ENCODE assay signal across 23 mouse cellular contexts in genomic region chr10:29176881-29177280, GRCm38 (mm10). TPM values are rescaled to one million over a fixed set of nuclear protein-coding genes. Genes with fewer than 3 reads are reported as not detected.
DNase-seq lines count a peak whose midpoint lies in the region; TF ChIP-seq lines count a peak whose summit lies in the region.
"Had no signal": no experiment of that assay in that cellular context is flagged by ENCODE, and none has a peak within 500 bp of the region (broad histone marks: within the 10 kb centered on the region; RNA-seq: fewer than 3 reads in every experiment).

No protein-coding gene starts in this region.

- H3K4me1 ChIP-seq in cortical plate, adult 2 months (ENCODE audit: control insufficient read depth, insufficient read depth, low read length) = peaks cover 5% of the 10 kb centered on the region
- H3K4me1 ChIP-seq: embryonic facial prominence, embryonic 10.5 days; hindbrain, embryonic 10.5 days; midbrain, embryonic 12.5 days had no signal

- DNase-seq in layer of hippocampus, adult 9-11 months = peak; percentile 56
- DNase-seq in layer of hippocampus, postnatal 25 days (ENCODE audit: extremely low spot score in 1 of 2, low spot score in 1 of 2) = no peak
- DNase-seq in right cerebral cortex, postnatal 25 days = peak; percentile 17
- DNase-seq in right cerebral cortex, postnatal 36 days (ENCODE audit: low spot score in 2 of 2) = no peak
- no peak for DNase-seq in urinary bladder, adult 18-20 months (ENCODE audit: low spot score in 2 of 2)
- DNase-seq in gastrocnemius, postnatal 10 days = no peak
- DNase-seq: adrenal gland, postnatal 14 days; cerebellum, adult 18-20 months; cerebellum, postnatal 25 days; gastrocnemius, postnatal 36 days; kidney, adult 11 months; liver; thymus, postnatal 14 days had no signal

- no peak for TF ChIP-seq CTCF in cortical plate, adult 2 months (IDR thresholded peaks at IDR 0.05; ENCODE audit: extremely low read depth, insufficient read depth, low read length)

- H3K4me3 ChIP-seq in cortical plate, adult 2 months (ENCODE audit: insufficient read depth, low read length) = no peak overlapping the region
- H3K4me3 ChIP-seq: embryonic facial prominence, embryonic 10.5 days; hindbrain, embryonic 10.5 days; midbrain, embryonic 12.5 days had no signal

- H3K27ac ChIP-seq in cortical plate, adult 2 months (ENCODE audit: insufficient read depth, low read length) = peak overlapping the region; percentile 73
- H3K27ac ChIP-seq: embryonic facial prominence, embryonic 10.5 days; hindbrain, embryonic 10.5 days; midbrain, embryonic 12.5 days; stomach, postnatal 0 days had no signal

- TF ChIP-seq POLR2A in cortical plate, adult 2 months (IDR thresholded peaks at IDR 0.05; ENCODE audit: extremely low read depth, insufficient read depth, low read length) = no peak

RNA-seq across cellular contexts. Expression of gene Gm49353, which starts 21.9 kb away (rescaled TPM):
- total RNA-seq in layer of hippocampus, postnatal 25 days (2021) = 10 to 100 TPM; 22.0 to 29.7 TPM
- polyA plus RNA-seq in cortical plate, adult 2 months (2012; rRNA removed) = 9.5 and 10.1 TPM in 2 replicates
- under 1 TPM in 1 of 2 experiments, not detected in 1; 0.52 TPM for total RNA-seq in gastrocnemius, postnatal 10 days (2021)
- total RNA-seq: adrenal gland, postnatal 14 days; gastrocnemius, postnatal 36 days; monocyte, adult 5-6 weeks had no signal
- polyA plus RNA-seq: embryonic facial prominence, embryonic 10.5 days; heart, embryonic 16.5 days; kidney, embryonic 16.5 days; liver, embryonic 16.5 days; lung, postnatal 0 days had no signal

RNA-seq across cellular contexts. Expression of gene Soga3, which starts 33.2 kb away (rescaled TPM):
- 100 to 1,000 TPM; 157 to 178 TPM for total RNA-seq in layer of hippocampus, postnatal 25 days (2021)
- polyA plus RNA-seq in cortical plate, adult 2 months (2012; rRNA removed) = 39.6 and 40.0 TPM in 2 replicates
- total RNA-seq in gastrocnemius, postnatal 10 days (2021) = under 1 TPM; 0.16 to 0.56 TPM
- total RNA-seq: gastrocnemius, postnatal 36 days; monocyte, adult 5-6 weeks had no signal

RNA-seq across cellular contexts. Expression of gene 9330159F19Rik, which starts 34.5 kb away (rescaled TPM):
- 10 to 100 TPM; 76.8 to 77.6 TPM for total RNA-seq in layer of hippocampus, postnatal 25 days (2021)
- 61.4 and 62.0 TPM in 2 replicates for polyA plus RNA-seq in cortical plate, adult 2 months (2012; rRNA removed)
- 10 to 100 TPM in 1 of 2 experiments, 1 to 10 TPM in 1; 9.9 to 10.9 TPM for total RNA-seq in gastrocnemius, postnatal 10 days (2021)
- total RNA-seq: monocyte, adult 5-6 weeks had no signal

Comparison
In these comparisons a context has a peak if more than half of its experiments do, and no peak if none do; other contexts are left out.
1. DNase-seq: peak in layer of hippocampus, adult 9-11 months (single experiment) and right cerebral cortex, postnatal 25 days (single experiment); none in layer of hippocampus, postnatal 25 days (0 of 2), right cerebral cortex, postnatal 36 days (0 of 2), urinary bladder, adult 18-20 months (0 of 2) and gastrocnemius, postnatal 10 days (single experiment).
2. RNA of gene Gm49353, which starts 21.9 kb away (total RNA-seq): 22.0 to 29.7 TPM in layer of hippocampus, postnatal 25 days; 0.52 TPM in gastrocnemius, postnatal 10 days; every median in the first group is over 10 times any median in the second.
3. RNA of gene Soga3, which starts 33.2 kb away (total RNA-seq): 157 to 178 TPM in layer of hippocampus, postnatal 25 days; 0.16 to 0.56 TPM in gastrocnemius, postnatal 10 days; every median in the first group is over 100 times any median in the second.
4. RNA of gene 9330159F19Rik, which starts 34.5 kb away (total RNA-seq): 76.8 to 77.6 TPM in layer of hippocampus, postnatal 25 days; 9.9 to 10.9 TPM in gastrocnemius, postnatal 10 days; every median in the first group is over 4 times any median in the second.